ENCODE assay signal across 8 mouse cellular contexts in genomic region chr7:45798511-45798836, GRCm38 (mm10). TPM values are rescaled to one million over a fixed set of nuclear protein-coding genes. Genes with fewer than 3 reads are reported as not detected.
DNase-seq lines count a peak whose midpoint lies in the region; ATAC-seq and TF ChIP-seq lines count a peak whose summit lies in the region.

No protein-coding gene starts in this region.

- no peak for ATAC-seq in G1E (ENCODE audit: extremely low read depth, insufficient number of reproducible peaks, low FRiP score, poor library complexity, severe bottlenecking)
- ATAC-seq in limb, embryonic 14.5 days (ENCODE audit: low FRiP score, low read depth): no peak

- H3K36me3 ChIP-seq in heart, adult 2 months (ENCODE audit: control insufficient read depth, insufficient read depth, low read length): no peaks in the 10 kb centered on the region
- no peaks in the 10 kb centered on the region for H3K36me3 ChIP-seq in G1E (replicated peaks)
- peaks cover 83% of the 10 kb centered on the region for H3K36me3 ChIP-seq in hindbrain, embryonic 10.5 days
- H3K36me3 ChIP-seq in limb, embryonic 14.5 days (ENCODE audit: control insufficient read depth, insufficient read depth, low read length): peaks cover 44% of the 10 kb centered on the region

- WGBS in heart, adult 2 months: 2% methylated on average over 19 of the region's 19 CpGs
- WGBS in hindbrain, embryonic 10.5 days: 2% methylated on average over 19 of the region's 19 CpGs
- WGBS in limb, embryonic 14.5 days: 2% methylated on average over 18 of the region's 19 CpGs

- peaks cover 5% of the 10 kb centered on the region for H3K4me1 ChIP-seq in heart, adult 2 months (ENCODE audit: control insufficient read depth, insufficient read depth, low read length)
- peaks cover 30% of the 10 kb centered on the region for H3K4me1 ChIP-seq in G1E (ENCODE audit: insufficient read depth, low read depth, low read length)
- peaks cover 39% of the 10 kb centered on the region for H3K4me1 ChIP-seq in hindbrain, embryonic 10.5 days (replicated peaks)
- H3K4me1 ChIP-seq in limb, embryonic 14.5 days (ENCODE audit: control insufficient read depth, insufficient read depth, low read length): peaks cover 22% of the 10 kb centered on the region

- H3K9me3 ChIP-seq in G1E (replicated peaks): no peaks in the 10 kb centered on the region
- H3K9me3 ChIP-seq in hindbrain, embryonic 10.5 days: no peaks in the 10 kb centered on the region
- no peaks in the 10 kb centered on the region; the same call in 1 of the 2 replicates for H3K9me3 ChIP-seq in limb, embryonic 14.5 days (ENCODE audit: control insufficient read depth, low read length)

- TF ChIP-seq CTCF in heart, adult 2 months (IDR thresholded peaks at IDR 0.05): no peak
- no peak for TF ChIP-seq CTCF in G1E (IDR thresholded peaks at IDR 0.05; ENCODE audit: low read depth, low read length)

- no peaks in the 10 kb centered on the region for H3K79me2 ChIP-seq in heart, adult 2 months (replicated peaks; ENCODE audit: control insufficient read depth, insufficient read depth, low read length)

- H3K9ac ChIP-seq in heart, adult 2 months (ENCODE audit: low read depth, low read length): peak overlapping the region; percentile 55
- H3K9ac ChIP-seq in limb, embryonic 14.5 days (ENCODE audit: low read depth, low read length, severe bottlenecking): peak overlapping the region; percentile 57

- intact Hi-C loops in heart, adult 2 months (cut with DNase I): no loop called here
- intact Hi-C loops in heart, postnatal 10 days (cut with DNase I): no loop called here

- peaks cover 9% of the 10 kb centered on the region for H3K27me3 ChIP-seq in heart, adult 2 months (ENCODE audit: control insufficient read depth, insufficient read depth, low read length)
- peaks cover 40% of the 10 kb centered on the region for H3K27me3 ChIP-seq in G1E (ENCODE audit: insufficient read depth, low read length)
- H3K27me3 ChIP-seq in hindbrain, embryonic 10.5 days (ENCODE audit: insufficient read depth, poor library complexity, severe bottlenecking): peaks cover 73% of the 10 kb centered on the region
- peaks cover 23% of the 10 kb centered on the region; the same call in 1 of the 2 replicates for H3K27me3 ChIP-seq in limb, embryonic 14.5 days (ENCODE audit: control insufficient read depth, insufficient read depth, low read length)

- TF ChIP-seq POLR2A in heart, adult 2 months (IDR thresholded peaks at IDR 0.05; ENCODE audit: insufficient read depth, low read depth, low read length): no peak
- no peak for TF ChIP-seq POLR2A in limb, embryonic 14.5 days (IDR thresholded peaks at IDR 0.05; ENCODE audit: borderline replicate concordance, extremely low read depth, insufficient read depth, insufficient read length)

- H3K27ac ChIP-seq in heart, adult 2 months: no peak overlapping the region
- peak overlapping the region; percentile 74 for H3K27ac ChIP-seq in hindbrain, embryonic 10.5 days
- H3K27ac ChIP-seq in limb, embryonic 14.5 days (replicated peaks; ENCODE audit: low read depth, low read length): no peak overlapping the region

- H3K4me3 ChIP-seq in heart, adult 2 months: peak overlapping the region; percentile 41
- H3K4me3 ChIP-seq in G1E (ENCODE audit: low read depth, low read length): peak overlapping the region; percentile 65; the same call in 1 of the 2 replicates
- H3K4me3 ChIP-seq in hindbrain, embryonic 10.5 days: peak overlapping the region; percentile 58
- H3K4me3 ChIP-seq in limb, embryonic 14.5 days (replicated peaks; ENCODE audit: low read length): peak overlapping the region; percentile 45

- no peak for DNase-seq in heart, adult 2 months
- no peak for DNase-seq in heart, postnatal 10 days
- no peak for DNase-seq in G1E (ENCODE audit: low spot score)
- no peak for DNase-seq in hindbrain, embryonic 10.5 days (ENCODE audit: low spot score)
- DNase-seq in limb, embryonic 14.5 days (ENCODE audit: low spot score): no peak
- DNase-seq in natural killer cell, adult 2 months (ENCODE audit: low spot score in 2 of 2): peak; percentile 33 to 34
- DNase-seq in layer of hippocampus, postnatal 10 days (ENCODE audit: low spot score in 2 of 2): no peak
- DNase-seq in layer of hippocampus, postnatal 36 days: no peak

- no peak for TF ChIP-seq EP300 in heart, adult 2 months (IDR thresholded peaks at IDR 0.05; ENCODE audit: insufficient read depth, low read depth, low read length)

- peak overlapping the region; percentile 82 for H3K4me2 ChIP-seq in limb, embryonic 14.5 days (replicated peaks; ENCODE audit: low read depth, low read length, severe bottlenecking)

RNA-seq across cellular contexts. Expression of gene Sult2b1, which starts 14.0 kb away (rescaled TPM):
- total RNA-seq in heart, adult 2 months (2021): not detected
- 0.08 TPM in 1 of 2 replicates, not detected in the other for polyA plus RNA-seq in heart, adult 2 months (2012; rRNA removed)
- not detected for total RNA-seq in heart, postnatal 10 days (2021)
- total RNA-seq in G1E (2014; fragmentation: Nextera tagmentation) (not detected in 2 replicates), G1E (2017) (0.05 and 0.35 TPM in 2 replicates)
- not detected in 2 replicates for polyA plus RNA-seq in G1E (2012)
- 1.7 and 2.2 TPM in 2 replicates for polyA plus RNA-seq in hindbrain, embryonic 10.5 days (2016; fragmentation: Nextera tagmentation; extraction: Ambion mirVana)
- polyA plus RNA-seq in limb, embryonic 14.5 days (2012; rRNA removed): 5.3 and 8.9 TPM in 2 replicates
- polyA plus RNA-seq in limb, embryonic 14.5 days (2014; fragmentation: Nextera tagmentation; extraction: Ambion mirVana): 19.0 and 31.7 TPM in 2 replicates
- total RNA-seq in layer of hippocampus, postnatal 10 days (2021): 10 to 100 TPM; 11.8 to 12.0 TPM
- 1 to 10 TPM; 6.3 to 7.0 TPM for total RNA-seq in layer of hippocampus, postnatal 36 days (2021)

RNA-seq across cellular contexts. Expression of gene Lmtk3, which starts 14.9 kb away (rescaled TPM):
- under 1 TPM in 1 of 2 experiments, not detected in 1; 0.14 TPM for total RNA-seq in heart, adult 2 months (2021)
- polyA plus RNA-seq in heart, adult 2 months (2012; rRNA removed): 0.18 and 0.67 TPM in 2 replicates
- under 1 TPM; 0.22 to 0.30 TPM for total RNA-seq in heart, postnatal 10 days (2021)
- 1.1 TPM in 1 of 2 replicates, not detected in the other for total RNA-seq in G1E (2014; fragmentation: Nextera tagmentation)
- total RNA-seq in G1E (2017): not detected in 2 replicates
- 0.03 TPM in 2 replicates for polyA plus RNA-seq in G1E (2012)
- 2.3 and 5.4 TPM in 2 replicates for polyA plus RNA-seq in hindbrain, embryonic 10.5 days (2016; fragmentation: Nextera tagmentation; extraction: Ambion mirVana)
- 46.2 and 70.5 TPM in 2 replicates for polyA plus RNA-seq in limb, embryonic 14.5 days (2012; rRNA removed)
- polyA plus RNA-seq in limb, embryonic 14.5 days (2014; fragmentation: Nextera tagmentation; extraction: Ambion mirVana): 1.8 and 2.8 TPM in 2 replicates
- 100 to 1,000 TPM; 298 to 311 TPM for total RNA-seq in layer of hippocampus, postnatal 10 days (2021)
- total RNA-seq in layer of hippocampus, postnatal 36 days (2021): 100 to 1,000 TPM; 285 to 298 TPM

RNA-seq across cellular contexts. Expression of gene Cyth2, which starts 15.9 kb away (rescaled TPM):
- 10 to 100 TPM; 59.1 to 61.9 TPM for total RNA-seq in heart, adult 2 months (2021)
- 27.3 and 33.0 TPM in 2 replicates for polyA plus RNA-seq in heart, adult 2 months (2012; rRNA removed)
- total RNA-seq in heart, postnatal 10 days (2021): 10 to 100 TPM; 91.1 to 95.1 TPM
- total RNA-seq in G1E (2014; fragmentation: Nextera tagmentation): 14.5 and 18.5 TPM in 2 replicates
- total RNA-seq in G1E (2017): 40.9 and 47.6 TPM in 2 replicates
- 85.5 and 121 TPM in 2 replicates for polyA plus RNA-seq in G1E (2012)
- polyA plus RNA-seq in hindbrain, embryonic 10.5 days (2016; fragmentation: Nextera tagmentation; extraction: Ambion mirVana): 164 and 231 TPM in 2 replicates
- 100 and 105 TPM in 2 replicates for polyA plus RNA-seq in limb, embryonic 14.5 days (2012; rRNA removed)
- 91.7 and 113 TPM in 2 replicates for polyA plus RNA-seq in limb, embryonic 14.5 days (2014; fragmentation: Nextera tagmentation; extraction: Ambion mirVana)
- 100 to 1,000 TPM; 180 to 184 TPM for total RNA-seq in layer of hippocampus, postnatal 10 days (2021)
- 100 to 1,000 TPM; 138 to 150 TPM for total RNA-seq in layer of hippocampus, postnatal 36 days (2021)

RNA-seq across cellular contexts. Expression of gene Kcnj14, which starts 26.1 kb away (rescaled TPM):
- under 1 TPM; 0.66 to 0.89 TPM for total RNA-seq in heart, adult 2 months (2021)
- polyA plus RNA-seq in heart, adult 2 months (2012; rRNA removed): 0.78 and 35.7 TPM in 2 replicates
- total RNA-seq in heart, postnatal 10 days (2021): under 1 TPM; 0.69 to 0.74 TPM
- total RNA-seq in G1E (2014; fragmentation: Nextera tagmentation): 0.30 TPM in 1 of 2 replicates, not detected in the other
- 0.23 and 0.33 TPM in 2 replicates for total RNA-seq in G1E (2017)
- polyA plus RNA-seq in G1E (2012): 0.39 and 0.57 TPM in 2 replicates
- polyA plus RNA-seq in hindbrain, embryonic 10.5 days (2016; fragmentation: Nextera tagmentation; extraction: Ambion mirVana): 0.91 and 1.0 TPM in 2 replicates
- polyA plus RNA-seq in limb, embryonic 14.5 days (2012; rRNA removed): 1.7 and 3.5 TPM in 2 replicates
- 1.1 and 1.4 TPM in 2 replicates for polyA plus RNA-seq in limb, embryonic 14.5 days (2014; fragmentation: Nextera tagmentation; extraction: Ambion mirVana)
- total RNA-seq in layer of hippocampus, postnatal 10 days (2021): 1 to 10 TPM; 2.0 to 2.6 TPM
- total RNA-seq in layer of hippocampus, postnatal 36 days (2021): 1 to 10 TPM; 1.6 to 2.4 TPM

RNA-seq across cellular contexts. Expression of gene Grwd1, which starts 32.3 kb away (rescaled TPM):
- 10 to 100 TPM; 11.8 to 13.1 TPM for total RNA-seq in heart, adult 2 months (2021)
- polyA plus RNA-seq in heart, adult 2 months (2012; rRNA removed): 9.1 and 9.4 TPM in 2 replicates
- total RNA-seq in heart, postnatal 10 days (2021): 10 to 100 TPM; 14.6 to 17.1 TPM
- total RNA-seq in G1E (2014; fragmentation: Nextera tagmentation): 10.2 and 16.9 TPM in 2 replicates
- total RNA-seq in G1E (2017): 20.6 and 21.9 TPM in 2 replicates
- polyA plus RNA-seq in G1E (2012): 62.9 and 72.8 TPM in 2 replicates
- polyA plus RNA-seq in hindbrain, embryonic 10.5 days (2016; fragmentation: Nextera tagmentation; extraction: Ambion mirVana): 85.2 and 110 TPM in 2 replicates
- polyA plus RNA-seq in limb, embryonic 14.5 days (2012; rRNA removed): 33.7 and 38.7 TPM in 2 replicates
- 62.4 and 62.9 TPM in 2 replicates for polyA plus RNA-seq in limb, embryonic 14.5 days (2014; fragmentation: Nextera tagmentation; extraction: Ambion mirVana)
- total RNA-seq in layer of hippocampus, postnatal 10 days (2021): 10 to 100 TPM; 27.0 to 27.3 TPM
- 10 to 100 TPM; 19.9 to 22.6 TPM for total RNA-seq in layer of hippocampus, postnatal 36 days (2021)

Comparison
In these comparisons a context has a peak if more than half of its experiments do, and no peak if none do; other contexts are left out.
1. DNase-seq: peak in natural killer cell, adult 2 months (2 of 2); none in heart, adult 2 months (0 of 2), heart, postnatal 10 days (0 of 2), G1E (single experiment), hindbrain, embryonic 10.5 days (single experiment), limb, embryonic 14.5 days (single experiment), layer of hippocampus, postnatal 10 days (0 of 2) and layer of hippocampus, postnatal 36 days (0 of 2).
2. RNA of gene Sult2b1, which starts 14.0 kb away (total RNA-seq): 11.8 to 12.0 TPM in layer of hippocampus, postnatal 10 days and 6.3 to 7.0 TPM in layer of hippocampus, postnatal 36 days; not detected in heart, postnatal 10 days, not detected in heart, adult 2 months and 0.05 to 0.35 TPM in G1E; every median in the first group is over 4 times any median in the second.
3. RNA of gene Lmtk3, which starts 14.9 kb away (total RNA-seq): 298 to 311 TPM in layer of hippocampus, postnatal 10 days and 285 to 298 TPM in layer of hippocampus, postnatal 36 days; 1.1 TPM in G1E, 0.22 to 0.30 TPM in heart, postnatal 10 days and 0.14 TPM in heart, adult 2 months; every median in the first group is over 100 times any median in the second.
4. Peak in every context shown above with its lines, with median percentiles within 50 percentile points of each other: H3K4me3 ChIP-seq.